Mouse (Mus musculus): ENCODE measurements around the gene Ctdspl.

Ctdspl gene

GRCm38 (mm10) chr9:119021731-119022130 is 95.5 kb downstream of the Ctdspl start:
- peak overlapping the region; percentile 5; the same call in 1 of the 2 replicates for H3K4me3 ChIP-seq (replicated peaks; ENCODE audit: low read length)
- no peaks in the 10 kb centered on the region for H3K36me3 ChIP-seq (ENCODE audit: insufficient read depth, low read length)
- no peaks in the 10 kb centered on the region for H3K9me3 ChIP-seq (ENCODE audit: low read length)
- no peak for TF ChIP-seq NANOG (IDR thresholded peaks at IDR 0.05; ENCODE audit: borderline replicate concordance, low read length)
- no peak for TF ChIP-seq POU5F1 (IDR thresholded peaks at IDR 0.05; ENCODE audit: borderline replicate concordance, low read length)
- no peak for TF ChIP-seq CTCF (conservative IDR thresholded peaks at IDR 0.05; ENCODE audit: low read length)
- H3K4me1 ChIP-seq (replicated peaks; ENCODE audit: low read depth, low read length) = peaks cover 51% of the 10 kb centered on the region
- H3K27me3 ChIP-seq (ENCODE audit: insufficient read depth, low read length) = peaks cover 5% of the 10 kb centered on the region; the same call in 1 of the 2 replicates

GRCm38 (mm10) chr9:119025263-119025662 is 99.0 kb downstream of the Ctdspl start:
- Histone ChIP-seq H3K4me3 (replicated peaks; ENCODE audit: low read length) (no peak overlapping the region), H3K27me3 (ENCODE audit: insufficient read depth, low read length) (peaks cover 3% of the 10 kb centered on the region; the same call in 1 of the 2 replicates), H3K4me1 (replicated peaks; ENCODE audit: low read depth, low read length) (peaks cover 40% of the 10 kb centered on the region), H3K9me3 (ENCODE audit: low read length) (no peaks in the 10 kb centered on the region), H3K36me3 (ENCODE audit: insufficient read depth, low read length) (no peaks in the 10 kb centered on the region)
- TF ChIP-seq POU5F1 (IDR thresholded peaks at IDR 0.05; ENCODE audit: borderline replicate concordance, low read length) = no peak
- no peak for TF ChIP-seq CTCF (conservative IDR thresholded peaks at IDR 0.05; ENCODE audit: low read length)
- TF ChIP-seq NANOG (IDR thresholded peaks at IDR 0.05; ENCODE audit: borderline replicate concordance, low read length) = no peak

DNA sequence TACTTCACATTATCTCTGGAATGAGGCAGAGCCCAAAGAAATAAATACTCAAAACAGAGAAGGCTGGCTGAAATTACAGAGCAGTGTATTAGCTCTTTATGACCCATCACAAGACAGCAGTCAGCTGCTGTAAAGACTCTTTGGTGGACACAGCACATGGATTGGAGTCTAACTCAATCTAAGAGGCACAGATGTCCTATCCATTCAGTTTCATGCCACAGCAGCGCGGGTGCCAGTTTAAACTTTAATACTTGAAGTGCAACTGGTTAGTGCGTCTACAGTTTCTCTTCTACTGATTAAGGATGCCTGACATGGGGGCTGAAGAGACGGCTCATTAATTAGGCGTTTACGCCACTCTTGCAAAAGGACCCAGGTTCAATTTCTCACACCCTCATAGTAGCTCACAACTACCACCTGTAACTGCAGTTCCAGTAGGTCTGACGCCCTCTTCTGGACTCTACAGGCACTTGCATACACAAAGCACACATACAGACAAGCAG is 99.6 kb downstream of the Ctdspl start:
- Histone ChIP-seq H3K4me1 (replicated peaks; ENCODE audit: low read depth, low read length) (peaks cover 34% of the 10 kb centered on the region), H3K9me3 (ENCODE audit: low read length) (no peaks in the 10 kb centered on the region), H3K27me3 (ENCODE audit: insufficient read depth, low read length) (peaks cover 2% of the 10 kb centered on the region; the same call in 1 of the 2 replicates), H3K36me3 (ENCODE audit: insufficient read depth, low read length) (no peaks in the 10 kb centered on the region), H3K4me3 (replicated peaks; ENCODE audit: low read length) (no peak overlapping the region)
- TF ChIP-seq NANOG (IDR thresholded peaks at IDR 0.05; ENCODE audit: borderline replicate concordance, low read length) (no peak), CTCF (conservative IDR thresholded peaks at IDR 0.05; ENCODE audit: low read length) (peak; percentile 34; the same call in 1 of the 2 replicates), POU5F1 (IDR thresholded peaks at IDR 0.05; ENCODE audit: borderline replicate concordance, low read length) (no peak)

GRCm38 (mm10) chr9:119027337-119027736 is 101.1 kb downstream of the Ctdspl start:
- H3K27me3 ChIP-seq (ENCODE audit: insufficient read depth, low read length) = peaks cover 14% of the 10 kb centered on the region
- no peaks in the 10 kb centered on the region for H3K9me3 ChIP-seq (ENCODE audit: low read length)
- H3K36me3 ChIP-seq (ENCODE audit: insufficient read depth, low read length) = no peaks in the 10 kb centered on the region
- H3K4me3 ChIP-seq (replicated peaks; ENCODE audit: low read length) = no peak overlapping the region
- TF ChIP-seq CTCF (conservative IDR thresholded peaks at IDR 0.05; ENCODE audit: low read length) = no peak
- TF ChIP-seq NANOG (IDR thresholded peaks at IDR 0.05; ENCODE audit: borderline replicate concordance, low read length) = no peak
- TF ChIP-seq POU5F1 (IDR thresholded peaks at IDR 0.05; ENCODE audit: borderline replicate concordance, low read length) = no peak
- H3K4me1 ChIP-seq (replicated peaks; ENCODE audit: low read depth, low read length) = peaks cover 30% of the 10 kb centered on the region

DNA sequence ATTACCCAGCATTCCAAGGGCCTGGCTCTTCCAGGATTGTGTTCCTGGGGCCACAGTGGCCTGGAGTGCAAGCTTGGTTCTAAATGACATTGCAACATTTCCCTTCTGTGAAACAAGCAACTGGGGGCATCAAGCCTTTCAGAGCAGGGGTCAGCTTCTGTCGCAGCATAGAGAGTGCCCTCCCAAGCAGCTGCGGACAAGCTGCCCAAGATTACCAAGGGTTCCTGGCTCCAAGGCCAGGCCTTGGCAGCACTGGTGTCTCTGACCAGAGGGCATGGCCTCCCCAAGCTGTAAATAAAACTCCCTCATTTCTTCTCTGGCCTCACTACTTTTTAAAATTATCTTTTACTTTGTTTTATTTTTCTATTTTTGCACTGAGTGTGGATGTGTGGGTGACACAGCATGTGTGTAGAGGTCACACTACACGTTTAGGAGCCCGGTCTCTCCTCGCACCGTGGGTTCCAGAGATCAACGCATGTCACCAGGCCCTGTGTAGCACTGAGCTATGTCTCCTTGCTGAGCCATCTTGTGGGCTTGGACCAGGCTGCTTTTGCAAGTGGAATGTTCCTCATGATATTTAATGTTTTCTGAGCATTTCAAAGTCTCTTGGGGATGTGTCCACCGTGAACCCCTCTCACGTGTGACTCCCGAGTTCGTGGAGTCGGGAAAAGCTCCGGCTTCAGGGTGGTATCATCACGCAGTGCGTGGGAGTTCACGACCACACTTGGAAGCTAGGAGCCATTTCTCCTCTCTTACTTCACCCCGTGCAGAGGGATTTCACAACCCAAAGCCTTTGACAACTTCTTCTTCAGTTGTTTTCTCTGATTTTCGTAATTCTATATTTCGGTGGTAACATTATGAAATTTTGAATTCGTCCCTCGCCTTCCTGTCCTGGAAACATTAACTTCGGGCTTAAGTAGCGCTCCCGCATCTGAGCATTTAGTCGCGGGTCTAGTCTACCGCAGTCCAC is 102.3 kb downstream of the Ctdspl start:
- Histone ChIP-seq H3K27me3 (ENCODE audit: insufficient read depth, low read length) (peaks cover 22% of the 10 kb centered on the region), H3K36me3 (ENCODE audit: insufficient read depth, low read length) (no peaks in the 10 kb centered on the region), H3K4me3 (replicated peaks; ENCODE audit: low read length) (no peak overlapping the region), H3K9me3 (ENCODE audit: low read length) (no peaks in the 10 kb centered on the region), H3K4me1 (replicated peaks; ENCODE audit: low read depth, low read length) (peaks cover 34% of the 10 kb centered on the region)
- no peak for TF ChIP-seq POU5F1 (IDR thresholded peaks at IDR 0.05; ENCODE audit: borderline replicate concordance, low read length)
- no peak for TF ChIP-seq NANOG (IDR thresholded peaks at IDR 0.05; ENCODE audit: borderline replicate concordance, low read length)
- no peak for TF ChIP-seq CTCF (conservative IDR thresholded peaks at IDR 0.05; ENCODE audit: low read length)

DNA sequence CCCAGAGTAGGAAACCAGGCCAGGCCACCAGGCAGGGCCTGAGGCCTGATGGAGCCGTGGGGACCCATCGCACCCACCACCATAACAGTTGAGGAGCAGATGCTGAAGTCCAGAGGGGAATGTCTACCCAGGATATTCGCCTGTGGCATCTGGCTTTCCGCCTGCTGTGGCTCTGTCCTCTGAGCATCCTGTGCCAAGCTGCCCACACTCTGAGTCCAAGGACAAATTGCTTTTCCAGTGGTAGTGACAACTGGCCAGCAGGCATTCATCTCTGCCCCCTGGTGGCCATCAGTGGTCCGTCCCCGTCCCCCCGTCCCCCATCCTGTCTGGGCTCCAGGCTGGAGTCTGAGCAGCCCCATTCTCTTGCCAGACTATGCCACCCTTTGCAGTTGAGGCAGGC is 103.3 kb downstream of the Ctdspl start:
- peaks cover 33% of the 10 kb centered on the region for H3K4me1 ChIP-seq (replicated peaks; ENCODE audit: low read depth, low read length)
- no peaks in the 10 kb centered on the region for H3K9me3 ChIP-seq (ENCODE audit: low read length)
- TF ChIP-seq NANOG (IDR thresholded peaks at IDR 0.05; ENCODE audit: borderline replicate concordance, low read length) = no peak
- no peak for TF ChIP-seq POU5F1 (IDR thresholded peaks at IDR 0.05; ENCODE audit: borderline replicate concordance, low read length)
- peak; percentile 58 for TF ChIP-seq CTCF (conservative IDR thresholded peaks at IDR 0.05; ENCODE audit: low read length)
- H3K4me3 ChIP-seq (replicated peaks; ENCODE audit: low read length) = no peak overlapping the region
- peaks cover 31% of the 10 kb centered on the region for H3K27me3 ChIP-seq (ENCODE audit: insufficient read depth, low read length)
- no peaks in the 10 kb centered on the region for H3K36me3 ChIP-seq (ENCODE audit: insufficient read depth, low read length)

- no peak for TF ChIP-seq POU5F1 (IDR thresholded peaks at IDR 0.05; ENCODE audit: borderline replicate concordance, low read length)
- TF ChIP-seq NANOG (IDR thresholded peaks at IDR 0.05; ENCODE audit: borderline replicate concordance, low read length) = no peak
- TF ChIP-seq CTCF (conservative IDR thresholded peaks at IDR 0.05; ENCODE audit: low read length) = no peak
- no peaks in the 10 kb centered on the region for H3K36me3 ChIP-seq (ENCODE audit: insufficient read depth, low read length)
These were observed 104.8 kb downstream of the Ctdspl start for GRCm38 (mm10) chr9:119031038-119031437.

GRCm38 (mm10) chr9:119031772-119032171 is 105.5 kb downstream of the Ctdspl start:
- H3K9me3 ChIP-seq (ENCODE audit: low read length) = no peaks in the 10 kb centered on the region
- 0 out of 2 replicates have a peak overlapping the region, but pooled peaks have one; percentile 20 for H3K4me3 ChIP-seq (replicated peaks; ENCODE audit: low read length)
- H3K36me3 ChIP-seq (ENCODE audit: insufficient read depth, low read length) = no peaks in the 10 kb centered on the region
- H3K4me1 ChIP-seq (replicated peaks; ENCODE audit: low read depth, low read length) = peaks cover 39% of the 10 kb centered on the region
- TF ChIP-seq NANOG (IDR thresholded peaks at IDR 0.05; ENCODE audit: borderline replicate concordance, low read length) (no peak), POU5F1 (IDR thresholded peaks at IDR 0.05; ENCODE audit: borderline replicate concordance, low read length) (no peak), CTCF (conservative IDR thresholded peaks at IDR 0.05; ENCODE audit: low read length) (no peak)
- H3K27me3 ChIP-seq (ENCODE audit: insufficient read depth, low read length) = peaks cover 39% of the 10 kb centered on the region

More at GRCm38 (mm10) chr9:119031038-119031437, 104.8 kb downstream of the Ctdspl start:
- no peaks in the 10 kb centered on the region for H3K9me3 ChIP-seq (ENCODE audit: low read length)
- H3K27me3 ChIP-seq (ENCODE audit: insufficient read depth, low read length) = peaks cover 37% of the 10 kb centered on the region
- peaks cover 39% of the 10 kb centered on the region for H3K4me1 ChIP-seq (replicated peaks; ENCODE audit: low read depth, low read length)
- no peak overlapping the region for H3K4me3 ChIP-seq (replicated peaks; ENCODE audit: low read length)

All from E14TG2a.4 (cell line).